Comparison of ENCODE assay signal across 10 mouse cellular contexts in the genomic region with DNA sequence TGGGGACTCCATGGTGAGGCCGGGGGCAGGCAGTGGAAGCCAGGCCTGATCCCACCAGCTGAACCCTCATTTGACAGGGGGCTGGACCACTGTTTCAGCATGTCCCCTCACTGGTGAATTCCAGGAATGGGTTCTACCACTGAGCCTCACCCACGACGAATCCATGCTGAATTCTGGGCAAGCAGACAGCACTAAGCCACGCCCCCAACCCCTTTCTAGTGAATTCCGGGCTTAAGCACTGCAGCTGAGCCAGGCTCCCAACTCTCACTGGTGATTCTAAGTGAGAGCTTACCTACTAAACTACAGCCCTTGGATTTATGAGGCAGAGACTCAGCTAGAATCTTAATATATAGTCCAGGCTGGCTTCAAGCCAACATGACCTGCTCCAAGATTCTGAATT. TPM values are rescaled to one million over a fixed set of nuclear protein-coding genes. Genes with fewer than 3 reads are reported as not detected.
DNase-seq lines count a peak whose midpoint lies in the region; ATAC-seq and TF ChIP-seq lines count a peak whose summit lies in the region.
"Had no signal": no experiment of that assay in that cellular context is flagged by ENCODE, and none has a peak within 500 bp of the region (broad histone marks: within the 10 kb centered on the region; RNA-seq: fewer than 3 reads in every experiment).

No protein-coding gene starts in this region.

- H3K4me2 ChIP-seq in liver, embryonic 11.5 days = no peak overlapping the region
- H3K4me2 ChIP-seq in heart, embryonic 11.5 days = no peak overlapping the region

- H3K36me3 ChIP-seq in liver, embryonic 11.5 days (ENCODE audit: control insufficient read depth, insufficient read depth, low read length) = no peaks in the 10 kb centered on the region
- H3K36me3 ChIP-seq in ES-Bruce4 (ENCODE audit: control insufficient read depth, insufficient read depth, low read length, poor library complexity, severe bottlenecking) = no peaks in the 10 kb centered on the region
- H3K36me3 ChIP-seq in heart, embryonic 11.5 days (ENCODE audit: control insufficient read depth, insufficient read depth, low read length) = no peaks in the 10 kb centered on the region

- no peaks in the 10 kb centered on the region for H3K27me3 ChIP-seq in liver, embryonic 11.5 days (replicated peaks; ENCODE audit: control insufficient read depth, insufficient read depth, low read length)
- no peaks in the 10 kb centered on the region for H3K27me3 ChIP-seq in ES-Bruce4 (ENCODE audit: control insufficient read depth, insufficient read depth, low read length, poor library complexity, severe bottlenecking)
- H3K27me3 ChIP-seq in heart, embryonic 11.5 days (ENCODE audit: control insufficient read depth, insufficient read depth, low read length) = 0 out of 2 replicates have a peak, but pooled peaks cover 2% of the 10 kb centered on the region

- peak; percentile 39; the same call in 1 of the 2 replicates for ATAC-seq in frontal cortex, adult (ENCODE audit: low TSS enrichment)
- ATAC-seq in liver, embryonic 11.5 days (replicated peaks; ENCODE audit: low FRiP score) = no peak
- no peak for ATAC-seq in heart, embryonic 11.5 days (replicated peaks; ENCODE audit: insufficient number of reproducible peaks, low FRiP score, low TSS enrichment)

- TF ChIP-seq EP300 in ES-Bruce4 (IDR thresholded peaks at IDR 0.05; ENCODE audit: insufficient read depth, low read depth, low read length) = no peak

- TF ChIP-seq POLR2A in ES-Bruce4 (IDR thresholded peaks at IDR 0.05; ENCODE audit: insufficient read depth, low read length) = no peak

- no peak for DNase-seq in frontal cortex, postnatal 25 days (ENCODE audit: low spot score in 2 of 2)
- DNase-seq in liver = peak; percentile 41
- DNase-seq in liver, embryonic 11.5 days (ENCODE audit: low spot score) = no peak
- DNase-seq in gastrocnemius, postnatal 25 days = peak; percentile 54
- no peak for DNase-seq in left cerebral cortex, adult 18-20 months (ENCODE audit: low spot score in 2 of 2)

- no peak overlapping the region for H3K4me3 ChIP-seq in liver, embryonic 11.5 days (ENCODE audit: low read depth, low read length)
- H3K4me3 ChIP-seq in ES-Bruce4 (ENCODE audit: low read depth, low read length) = peak overlapping the region; percentile 55
- H3K4me3 ChIP-seq in heart, embryonic 11.5 days (ENCODE audit: low read depth, low read length) = no peak overlapping the region

- no peak overlapping the region for H3K9ac ChIP-seq in liver, embryonic 11.5 days (ENCODE audit: low read depth, low read length)
- H3K9ac ChIP-seq in ES-Bruce4 (ENCODE audit: low read depth, poor library complexity, severe bottlenecking) = 0 out of 2 replicates have a peak overlapping the region, but pooled peaks have one; percentile 9
- H3K9ac ChIP-seq in heart, embryonic 11.5 days (ENCODE audit: low read depth, low read length) = no peak overlapping the region

- WGBS in liver, embryonic 11.5 days = 52% methylated on average over 5 of the region's 5 CpGs
- 35% methylated on average over 5 of the region's 5 CpGs for WGBS in heart, embryonic 11.5 days (ENCODE audit: insufficient replicate concordance)

- no peak for TF ChIP-seq CTCF in ES-Bruce4 (IDR thresholded peaks at IDR 0.05; ENCODE audit: low read depth, low read length)

- H3K27ac ChIP-seq in liver, embryonic 11.5 days (ENCODE audit: low read depth, low read length) = no peak overlapping the region
- H3K27ac ChIP-seq in ES-Bruce4 (ENCODE audit: insufficient read depth, low read length) = no peak overlapping the region
- no peak overlapping the region for H3K27ac ChIP-seq in heart, embryonic 11.5 days (ENCODE audit: low read depth, low read length)

- H3K9me3 ChIP-seq in liver, embryonic 11.5 days (ENCODE audit: control insufficient read depth, low read length) = no peaks in the 10 kb centered on the region
- no peaks in the 10 kb centered on the region for H3K9me3 ChIP-seq in ES-Bruce4 (replicated peaks; ENCODE audit: control insufficient read depth, insufficient read depth, low read length, poor library complexity, severe bottlenecking)
- no peaks in the 10 kb centered on the region for H3K9me3 ChIP-seq in heart, embryonic 11.5 days (replicated peaks; ENCODE audit: control insufficient read depth, low read length)

- no peaks in the 10 kb centered on the region for H3K4me1 ChIP-seq in liver, embryonic 11.5 days (replicated peaks; ENCODE audit: control insufficient read depth, insufficient read depth, low read length)
- peaks cover 3% of the 10 kb centered on the region for H3K4me1 ChIP-seq in ES-Bruce4 (ENCODE audit: control insufficient read depth, insufficient read depth, low read length)
- no peaks in the 10 kb centered on the region; the same call in 1 of the 2 replicates for H3K4me1 ChIP-seq in heart, embryonic 11.5 days (ENCODE audit: control insufficient read depth, insufficient read depth, low read length)

RNA-seq across cellular contexts. Expression of a gene that starts 8.7 kb away (rescaled TPM):
- 1.2 and 1.7 TPM in 2 replicates for polyA plus RNA-seq in liver, embryonic 11.5 days (2014; fragmentation: Nextera tagmentation; extraction: Ambion mirVana)
- polyA plus RNA-seq in ES-Bruce4 (2011; ENCODE audit: insufficient read depth, insufficient read length, low read depth, missing spikeins) = 1.9 TPM in 1 of 2 replicates, not detected in the other
- 1 to 10 TPM; 1.7 to 3.2 TPM for total RNA-seq in gastrocnemius, postnatal 25 days (2021)
- 0.38 and 1.8 TPM in 2 replicates for polyA plus RNA-seq in heart, embryonic 11.5 days (2014; fragmentation: Nextera tagmentation; extraction: Ambion mirVana)
- 1 to 10 TPM in 1 of 2 experiments, not detected in 1; 1.2 TPM for total RNA-seq in left cerebral cortex, adult 18-20 months (2021)
- total RNA-seq: hematopoietic stem cell, adult 5-6 weeks had no signal

RNA-seq across cellular contexts. Expression of a gene that starts 8.7 kb away (rescaled TPM):
- 0.30 and 0.45 TPM in 2 replicates for polyA plus RNA-seq in liver, embryonic 11.5 days (2014; fragmentation: Nextera tagmentation; extraction: Ambion mirVana)
- 0.88 TPM in 1 of 2 replicates, not detected in the other for polyA plus RNA-seq in ES-Bruce4 (2011; ENCODE audit: insufficient read depth, insufficient read length, low read depth, missing spikeins)
- total RNA-seq in gastrocnemius, postnatal 25 days (2021) = 1 to 10 TPM; 4.1 to 5.4 TPM
- 0.13 and 0.34 TPM in 2 replicates for polyA plus RNA-seq in heart, embryonic 11.5 days (2014; fragmentation: Nextera tagmentation; extraction: Ambion mirVana)
- 10 to 100 TPM; 32.9 to 35.9 TPM for total RNA-seq in left cerebral cortex, adult 18-20 months (2021)
- total RNA-seq: hematopoietic stem cell, adult 5-6 weeks had no signal

RNA-seq across cellular contexts. Expression of a gene that starts 10.8 kb away (rescaled TPM):
- 23.5 and 35.8 TPM in 2 replicates for polyA plus RNA-seq in liver, embryonic 11.5 days (2014; fragmentation: Nextera tagmentation; extraction: Ambion mirVana)
- polyA plus RNA-seq in ES-Bruce4 (2011; ENCODE audit: insufficient read depth, insufficient read length, low read depth, missing spikeins) = 2.1 TPM in 2 replicates
- total RNA-seq in gastrocnemius, postnatal 25 days (2021) = 1,000 to 10,000 TPM; 1,050 to 1,262 TPM
- polyA plus RNA-seq in heart, embryonic 11.5 days (2014; fragmentation: Nextera tagmentation; extraction: Ambion mirVana) = 566 and 581 TPM in 2 replicates
- 10 to 100 TPM; 74.1 to 90.2 TPM for total RNA-seq in left cerebral cortex, adult 18-20 months (2021)

RNA-seq across cellular contexts. Expression of a gene that starts 16.6 kb away (rescaled TPM):
- polyA plus RNA-seq in liver, embryonic 11.5 days (2014; fragmentation: Nextera tagmentation; extraction: Ambion mirVana) = 1.9 and 2.6 TPM in 2 replicates
- not detected in 2 replicates for polyA plus RNA-seq in ES-Bruce4 (2011; ENCODE audit: insufficient read depth, insufficient read length, low read depth, missing spikeins)
- total RNA-seq in gastrocnemius, postnatal 25 days (2021) = 1 to 10 TPM; 1.9 to 2.1 TPM
- polyA plus RNA-seq in heart, embryonic 11.5 days (2014; fragmentation: Nextera tagmentation; extraction: Ambion mirVana) = 2.5 and 4.9 TPM in 2 replicates
- 100 to 1,000 TPM; 148 to 187 TPM for total RNA-seq in left cerebral cortex, adult 18-20 months (2021)
- total RNA-seq: liver, adult 2 months had no signal

RNA-seq across cellular contexts. Expression of a gene that starts 25.6 kb away (rescaled TPM):
- 28.1 and 31.1 TPM in 2 replicates for polyA plus RNA-seq in liver, embryonic 11.5 days (2014; fragmentation: Nextera tagmentation; extraction: Ambion mirVana)
- polyA plus RNA-seq in ES-Bruce4 (2011; ENCODE audit: insufficient read depth, insufficient read length, low read depth, missing spikeins) = 4.9 and 6.0 TPM in 2 replicates
- total RNA-seq in gastrocnemius, postnatal 25 days (2021) = 10 to 100 TPM in 1 of 2 experiments, 1 to 10 TPM in 1; 9.5 to 13.6 TPM
- 30.3 and 38.5 TPM in 2 replicates for polyA plus RNA-seq in heart, embryonic 11.5 days (2014; fragmentation: Nextera tagmentation; extraction: Ambion mirVana)
- 10 to 100 TPM; 35.5 to 36.7 TPM for total RNA-seq in left cerebral cortex, adult 18-20 months (2021)

Comparison
In these comparisons a context has a peak if more than half of its experiments do, and no peak if none do; other contexts are left out.
1. DNase-seq: peak in liver (single experiment) and gastrocnemius, postnatal 25 days (single experiment); none in frontal cortex, postnatal 25 days (0 of 2), liver, embryonic 11.5 days (single experiment) and left cerebral cortex, adult 18-20 months (0 of 2).
2. RNA of a gene that starts 10.8 kb away (polyA plus RNA-seq): 566 to 581 TPM in heart, embryonic 11.5 days; 23.5 to 35.8 TPM in liver, embryonic 11.5 days and 2.1 TPM in ES-Bruce4; every median in the first group is over 10 times any median in the second.